Mouse (Mus musculus): ENCODE data around the gene Gramd1c. TPM values are rescaled to one million over a fixed set of nuclear protein-coding genes. Genes with fewer than 3 reads are reported as not detected.

Gramd1c gene
- total and polyA plus RNA-seq, 3 experiments = 1.5 to 3.9 (median 3.5) TPM

DNA sequence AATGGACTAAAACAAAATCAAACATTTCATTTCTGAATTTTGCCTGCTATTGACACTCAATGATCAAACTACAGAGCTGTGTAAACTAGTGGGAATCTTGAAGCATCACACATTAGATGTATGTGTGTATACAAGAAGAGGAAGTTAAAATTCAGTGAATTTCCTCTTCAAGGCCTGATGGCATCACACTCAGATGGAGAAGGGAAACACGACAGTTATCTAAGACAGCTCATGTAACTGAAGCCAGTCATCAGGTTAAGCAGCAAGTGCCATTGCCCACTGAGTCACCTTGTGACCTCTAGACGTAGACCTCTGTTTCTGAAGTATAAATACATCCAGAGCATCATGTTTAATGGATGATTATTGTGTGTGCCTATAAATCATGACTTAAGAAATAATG is 24.5 kb upstream of the Gramd1c start:
- peaks cover 45 to 89% of the 10 kb centered on the region in 2 experiments for H3K36me3 ChIP-seq (replicated peaks in 1 of 2; ENCODE audit: control insufficient read depth in 1 of 2, insufficient read depth in 1 of 2, low read length in 1 of 2)
- dilution Hi-C loops (cut with MboI; ENCODE audit: extremely low pct_ligation_motif_present, extremely low pct_unique_long_range_greater_than_20kb, low sequenced_read_pairs) = no loop called here
- TF ChIP-seq MXI1 (IDR thresholded peaks at IDR 0.05; ENCODE audit: low read depth, low read length) (no peak), TCF12 (IDR thresholded peaks at IDR 0.05; ENCODE audit: low read depth, low read length) (no peak), MEF2A (IDR thresholded peaks at IDR 0.05; ENCODE audit: borderline replicate concordance, low read depth, low read length) (no peak), ETS1 (conservative IDR thresholded peaks at IDR 0.05; ENCODE audit: low read depth, low read length) (no peak), CTCF (conservative IDR thresholded peaks at IDR 0.05 in 1 of 2, IDR thresholded peaks at IDR 0.05 in 1 of 2; ENCODE audit: low read depth in 2 of 2, low read length in 2 of 2) (no peak), MYC (IDR thresholded peaks at IDR 0.05; ENCODE audit: low read depth, low read length) (no peak), JUN (IDR thresholded peaks at IDR 0.05; ENCODE audit: insufficient read depth, low read depth, low read length) (no peak), MAZ (IDR thresholded peaks at IDR 0.05; ENCODE audit: low read depth, low read length) (no peak), MAX (IDR thresholded peaks at IDR 0.05; ENCODE audit: low read length) (no peak), USF2 (conservative IDR thresholded peaks at IDR 0.05; ENCODE audit: low read depth, low read length) (no peak), ZC3H11A (IDR thresholded peaks at IDR 0.05; ENCODE audit: low read depth, low read length) (no peak), SIN3A (IDR thresholded peaks at IDR 0.05; ENCODE audit: low read length) (no peak), ZKSCAN1 (IDR thresholded peaks at IDR 0.05; ENCODE audit: borderline replicate concordance, low read depth, low read length) (no peak), IRF4 (IDR thresholded peaks at IDR 0.05; ENCODE audit: low read depth, low read length) (no peak), ELF1 (IDR thresholded peaks at IDR 0.05; ENCODE audit: low read depth, low read length) (no peak), UBTF (IDR thresholded peaks at IDR 0.05; ENCODE audit: low read depth, low read length) (no peak), POLR2A (IDR thresholded peaks at IDR 0.05; ENCODE audit: low read depth, low read length) (no peak)
- in situ Hi-C loops (cut with MboI; ENCODE audit: low pct_ligation_motif_present, low pct_unique_long_range_greater_than_20kb, low sequenced_read_pairs) = no loop called here
- H3K4me3 ChIP-seq (replicated peaks in 1 of 3; ENCODE audit: low read depth in 2 of 3, low read length in 2 of 3, poor library complexity in 1 of 3) = no peak overlapping the region
- no peak overlapping the region for H3K4me2 ChIP-seq (ENCODE audit: insufficient read depth, low read depth, poor library complexity, severe bottlenecking)
- no peaks in the 10 kb centered on the region for H3K27me3 ChIP-seq (replicated peaks)
- no peaks in the 10 kb centered on the region for H3K4me1 ChIP-seq (ENCODE audit: control insufficient read depth in 1 of 2, insufficient read depth in 2 of 2)
- H3K79me2 ChIP-seq (replicated peaks; ENCODE audit: control insufficient read depth, extremely low read depth, insufficient read depth, poor library complexity, severe bottlenecking) = no peaks in the 10 kb centered on the region
- no peak for DNase-seq (ENCODE audit: extremely low read depth)
- peaks cover 2% of the 10 kb centered on the region for H3K9me3 ChIP-seq (replicated peaks; ENCODE audit: low read length)
- H3K27ac ChIP-seq (ENCODE audit: insufficient read depth, low read depth) = no peak overlapping the region
- no peak overlapping the region for H3K9ac ChIP-seq (ENCODE audit: insufficient read depth, low read depth)

DNA sequence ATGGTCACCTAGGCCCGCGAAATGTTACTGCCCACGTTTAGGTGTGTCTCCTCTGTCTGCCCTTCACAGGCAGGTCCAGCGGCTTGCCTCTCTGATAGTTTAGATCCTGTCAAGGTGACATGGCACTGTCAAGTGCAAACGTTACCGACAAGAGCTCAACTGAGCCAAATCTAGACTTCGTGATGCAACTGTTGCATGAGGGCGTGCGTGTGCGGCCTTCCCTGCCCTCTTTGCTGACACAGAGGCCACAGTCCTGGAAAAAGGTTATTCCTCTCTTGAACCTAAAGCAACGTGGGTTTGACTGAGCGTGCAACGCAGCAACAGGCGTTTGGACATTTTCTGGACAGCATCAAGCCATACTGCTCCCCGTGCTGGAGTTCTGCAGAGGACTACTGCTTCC is 1.8 kb downstream of the Gramd1c start:
- TF ChIP-seq ZKSCAN1 (IDR thresholded peaks at IDR 0.05; ENCODE audit: borderline replicate concordance, low read depth, low read length) (no peak), MAX (IDR thresholded peaks at IDR 0.05; ENCODE audit: low read length) (no peak), USF2 (conservative IDR thresholded peaks at IDR 0.05; ENCODE audit: low read depth, low read length) (no peak), POLR2A (IDR thresholded peaks at IDR 0.05; ENCODE audit: low read depth, low read length) (no peak), HCFC1 (IDR thresholded peaks at IDR 0.05; ENCODE audit: low read depth, low read length) (no peak), MXI1 (IDR thresholded peaks at IDR 0.05; ENCODE audit: low read depth, low read length) (no peak), ZMIZ1 (IDR thresholded peaks at IDR 0.05; ENCODE audit: low read depth, low read length) (no peak), PAX5 (IDR thresholded peaks at IDR 0.05; ENCODE audit: low read length) (no peak), UBTF (IDR thresholded peaks at IDR 0.05; ENCODE audit: low read depth, low read length) (no peak), EP300 (IDR thresholded peaks at IDR 0.05; ENCODE audit: low read length) (no peak), GABPA (IDR thresholded peaks at IDR 0.05; ENCODE audit: insufficient replicate concordance, low read depth, low read length) (no peak), ZNF384 (IDR thresholded peaks at IDR 0.05; ENCODE audit: low read depth, low read length) (no peak), MEF2A (IDR thresholded peaks at IDR 0.05; ENCODE audit: borderline replicate concordance, low read depth, low read length) (no peak), NRF1 (IDR thresholded peaks at IDR 0.05; ENCODE audit: low read depth, low read length) (no peak), ELF1 (IDR thresholded peaks at IDR 0.05; ENCODE audit: low read depth, low read length) (no peak), CTCF (conservative IDR thresholded peaks at IDR 0.05 in 1 of 2, IDR thresholded peaks at IDR 0.05 in 1 of 2; ENCODE audit: low read depth in 2 of 2, low read length in 2 of 2) (no peak), TBP (conservative IDR thresholded peaks at IDR 0.05; ENCODE audit: low read depth, low read length) (no peak)
- Histone ChIP-seq H3K4me3 (replicated peaks in 1 of 3; ENCODE audit: low read depth in 2 of 3, low read length in 2 of 3, poor library complexity in 1 of 3) (no peak overlapping the region), H3K4me2 (ENCODE audit: insufficient read depth, low read depth, poor library complexity, severe bottlenecking) (no peak overlapping the region), H3K79me2 (replicated peaks; ENCODE audit: control insufficient read depth, extremely low read depth, insufficient read depth, poor library complexity, severe bottlenecking) (no peaks in the 10 kb centered on the region), H3K9me3 (replicated peaks; ENCODE audit: low read length) (no peaks in the 10 kb centered on the region), H3K27ac (ENCODE audit: insufficient read depth, low read depth) (no peak overlapping the region), H3K36me3 (replicated peaks in 1 of 2; ENCODE audit: control insufficient read depth in 1 of 2, insufficient read depth in 1 of 2, low read length in 1 of 2) (no peaks in the 10 kb centered on the region), H3K9ac (ENCODE audit: insufficient read depth, low read depth) (no peak overlapping the region), H3K4me1 (ENCODE audit: control insufficient read depth in 1 of 2, insufficient read depth in 2 of 2) (no peaks in the 10 kb centered on the region), H3K27me3 (replicated peaks) (no peaks in the 10 kb centered on the region)
- in situ Hi-C loops (cut with MboI; ENCODE audit: low pct_ligation_motif_present, low pct_unique_long_range_greater_than_20kb, low sequenced_read_pairs) = no loop called here
- no peak for DNase-seq (ENCODE audit: extremely low read depth)
- dilution Hi-C loops (cut with MboI; ENCODE audit: extremely low pct_ligation_motif_present, extremely low pct_unique_long_range_greater_than_20kb, low sequenced_read_pairs) = no loop called here

Measured in CH12.LX (cell line).